Mouse (Mus musculus): ENCODE results near the gene Stx3.

Gene Stx3

GRCm38 (mm10) chr19:11725915-11726314 is 93.3 kb downstream of the Stx3 start:
- no peak for DNase-seq (ENCODE audit: low spot score in 2 of 2)
